Mouse (Mus musculus): ENCODE measurements around the gene Mettl13. TPM values are rescaled to one million over a fixed set of nuclear protein-coding genes. Genes with fewer than 3 reads are reported as not detected.

Gene Mettl13
- total RNA-seq (2021) = 1 to 10 TPM; 4.6 to 4.9 TPM
- long read RNA-seq, experiment 1, full-length matches to known transcripts = 3 of 4 reads
- long read RNA-seq, experiment 1, partial matches to known transcripts = 0 of 4 reads
- long read RNA-seq, experiment 1, other reads (novel, unspliced or antisense) = 1 of 4 reads
- long read RNA-seq, experiment 2, full-length matches to known transcripts = 2 of 2 reads
- long read RNA-seq, experiment 2, partial matches to known transcripts = 0 of 2 reads
- long read RNA-seq, experiment 2, other reads (novel, unspliced or antisense) = 0 of 2 reads

DNA sequence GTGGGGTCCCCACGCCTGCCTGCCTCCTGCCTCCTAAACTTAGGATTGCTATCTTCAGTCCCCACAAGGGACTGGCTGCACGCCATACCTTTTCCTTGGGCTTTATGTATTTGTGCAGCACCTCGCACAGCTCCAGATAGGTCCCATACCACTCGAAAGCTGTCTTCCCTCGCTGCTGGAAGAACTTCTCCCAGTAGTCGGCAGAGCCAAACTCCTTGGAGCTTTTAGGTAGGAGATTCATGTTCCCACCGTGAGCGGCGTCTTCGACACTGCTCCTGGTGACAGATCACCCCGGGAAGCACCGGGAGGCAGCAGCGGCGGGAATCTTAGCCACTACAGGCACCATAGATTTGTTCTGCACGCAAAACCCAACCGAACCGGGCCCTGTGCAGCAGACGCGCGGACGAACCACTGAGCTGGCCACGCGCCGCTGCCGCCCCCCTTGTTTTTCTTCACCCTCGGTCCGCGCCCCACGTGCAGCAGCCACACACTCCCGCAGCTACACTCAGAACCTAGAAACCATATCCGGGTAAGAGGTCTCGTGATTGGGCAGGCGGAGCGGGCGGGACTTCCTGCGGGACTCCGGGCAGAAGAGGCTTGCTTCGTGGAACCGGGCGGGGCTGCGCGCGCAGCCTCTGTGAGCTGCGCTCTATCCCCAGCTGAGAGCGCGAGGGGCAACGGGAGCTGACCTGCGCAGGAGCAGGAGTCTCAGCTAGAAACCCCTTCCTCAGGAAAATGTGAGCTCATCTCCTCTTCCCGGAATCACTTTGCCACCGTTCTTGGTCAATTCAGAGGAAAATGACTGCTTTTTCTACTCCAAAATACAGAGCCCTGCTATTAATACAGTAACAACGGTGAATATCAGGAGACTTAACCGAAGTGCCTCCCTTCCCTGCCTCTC, at the start of gene Mettl13:
Mettl13 (minus strand) TSS at position 536 of the 901 bp plus-strand sequence.
- peak; percentile 91 to 94 for DNase-seq

DNA sequence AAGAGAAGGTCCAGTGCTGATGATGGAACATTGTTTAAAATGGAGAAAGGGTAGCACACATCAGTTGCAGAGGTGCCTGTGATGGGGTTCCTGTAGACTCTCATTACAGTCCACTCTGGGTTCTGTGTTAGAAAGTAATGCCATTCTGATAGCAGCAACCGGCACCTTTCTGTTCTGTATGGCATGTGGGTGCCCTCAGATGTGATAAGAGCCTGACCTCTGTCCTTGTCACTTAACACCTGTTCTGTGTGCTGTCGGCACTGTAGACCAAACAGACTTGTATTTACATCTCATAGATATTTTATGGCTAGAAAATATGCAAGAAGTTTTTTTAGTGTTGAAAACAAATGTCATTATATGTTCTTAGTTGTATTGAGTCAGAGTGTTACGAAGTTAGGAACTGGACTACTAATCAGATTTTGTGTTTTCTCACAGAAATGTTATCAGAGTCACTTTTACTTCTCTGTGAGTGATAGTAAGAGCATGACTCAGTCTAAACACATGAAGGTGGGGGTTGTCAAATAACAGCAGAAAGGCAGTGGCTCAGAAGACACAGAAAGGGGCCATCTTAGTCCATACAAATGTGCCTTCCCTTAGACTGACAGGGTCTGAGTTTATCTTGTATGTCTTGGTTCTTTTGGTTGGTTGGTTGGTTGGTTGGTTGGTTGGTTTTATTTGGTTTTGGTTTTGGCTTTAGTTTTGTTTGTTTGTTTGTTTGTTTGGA, 49.2 kb upstream of the Mettl13 start:
- no peak for DNase-seq

GRCm38 (mm10) chr1:162590415-162590997, 42.2 kb upstream of the Mettl13 start:
- DNase-seq = no peak

DNA sequence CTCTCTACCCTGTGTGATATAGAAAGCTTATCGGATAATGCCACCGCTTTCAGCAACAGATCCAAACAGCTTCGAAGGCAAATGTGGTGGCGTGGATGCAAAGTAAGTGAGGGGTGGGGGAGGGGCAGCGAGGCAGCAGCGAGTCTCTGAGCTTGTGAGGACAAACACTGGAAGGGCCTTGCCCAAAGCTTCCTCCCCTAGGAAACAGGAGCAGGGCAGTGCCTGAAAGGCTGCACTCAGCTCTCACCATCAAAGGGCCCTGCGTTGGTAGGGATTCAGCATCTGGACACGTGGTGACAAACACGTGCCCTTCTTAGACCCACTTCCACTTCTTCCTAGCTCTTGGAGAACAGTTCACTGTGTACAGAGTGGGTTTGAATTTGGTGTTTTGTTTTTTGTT, 41.1 kb upstream of the Mettl13 start:
- DNase-seq = peak in 1 of 2 experiments; percentile 18

DNA sequence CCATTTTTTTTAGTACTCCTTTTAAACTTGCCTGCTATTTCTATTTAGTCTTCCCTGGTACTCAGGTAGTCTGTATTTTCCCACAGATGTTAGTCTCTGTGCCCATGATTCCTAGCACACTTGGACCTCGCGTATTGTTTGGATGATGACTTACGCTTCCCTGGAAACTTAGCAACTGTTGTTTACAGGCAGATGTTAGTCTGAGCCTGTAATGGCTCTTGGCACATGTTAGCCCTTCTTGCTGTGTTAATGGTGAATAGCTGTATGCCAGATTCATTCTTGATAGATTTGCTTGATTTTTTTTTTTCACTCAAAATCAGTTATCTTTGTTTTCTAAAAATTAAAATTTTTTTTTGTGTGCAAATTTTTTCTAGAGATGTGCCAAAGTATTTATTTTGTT, 40.3 kb upstream of the Mettl13 start:
- DNase-seq = no peak

DNA sequence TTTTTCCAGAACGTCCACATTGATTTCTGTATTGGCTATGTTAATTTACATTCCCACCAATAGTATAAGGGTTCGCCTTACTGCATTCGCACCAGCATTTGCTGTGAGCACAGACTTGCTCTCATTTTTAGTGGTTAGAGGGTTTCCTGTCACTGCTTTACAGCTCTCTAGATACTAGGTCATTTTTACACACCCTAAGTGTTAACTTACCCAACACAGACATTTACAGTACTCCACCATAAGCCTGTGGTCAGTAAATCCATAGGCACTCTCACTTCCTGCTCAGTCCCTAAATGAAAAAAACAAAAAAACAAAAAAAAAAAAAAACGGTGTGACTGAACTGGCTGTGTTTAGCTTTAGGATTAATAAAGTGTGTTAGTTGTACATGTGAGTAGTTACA, 37.9 kb upstream of the Mettl13 start:
- no peak for DNase-seq

- DNase-seq = no peak
Measured at GRCm38 (mm10) chr1:162582884-162583283, 34.5 kb upstream of the Mettl13 start.

DNA sequence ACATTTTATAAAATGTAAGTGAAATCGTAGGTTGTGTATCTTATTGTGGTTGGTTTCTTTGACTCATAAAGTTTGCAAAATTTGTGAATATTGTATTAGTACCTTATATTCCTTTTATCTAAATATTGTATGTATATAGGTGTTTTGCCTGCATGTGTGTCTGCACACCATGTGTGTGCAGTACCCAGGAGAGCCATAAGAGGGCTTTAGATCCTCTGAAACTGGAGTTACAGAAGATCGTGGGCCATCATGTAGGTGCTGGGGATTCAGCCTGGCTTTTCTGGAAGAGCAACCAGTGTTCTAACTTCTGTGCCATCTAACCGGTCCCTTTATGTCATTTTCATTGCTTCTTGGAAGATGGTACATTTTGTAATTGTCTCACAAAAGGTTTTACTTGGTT, 26.7 kb upstream of the Mettl13 start:
- no peak for DNase-seq

DNA sequence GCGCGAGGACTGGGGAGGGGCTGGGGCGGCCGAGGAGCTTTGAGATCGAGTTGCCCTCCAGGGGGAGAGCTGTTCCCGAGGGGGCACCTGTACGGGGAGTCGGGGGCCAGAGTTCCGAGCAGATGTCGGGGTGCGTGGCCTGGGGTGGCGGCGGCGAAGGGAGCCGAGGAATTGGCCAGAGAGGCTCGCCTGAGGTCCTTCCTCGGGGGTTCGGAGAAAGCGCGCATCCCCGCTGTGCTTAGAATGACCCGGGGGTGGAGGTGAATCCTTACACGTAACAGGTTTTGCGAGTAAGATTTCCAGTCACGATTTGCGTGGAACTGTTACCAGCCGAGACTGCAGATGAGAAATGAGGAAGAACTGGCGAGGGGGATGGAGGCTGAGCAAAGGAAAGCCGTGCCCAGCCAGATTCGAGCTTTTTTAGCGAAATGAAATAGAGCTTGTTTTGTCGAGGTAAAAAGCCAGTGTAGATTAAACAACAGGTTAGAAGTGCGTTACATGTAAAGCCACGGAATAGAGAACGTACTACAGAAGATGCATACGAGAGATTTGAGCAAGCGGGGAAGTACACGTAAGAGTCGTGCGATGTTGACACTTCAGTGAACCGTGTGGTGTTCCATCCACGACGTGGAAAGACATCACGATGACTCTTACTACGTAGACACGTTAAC, 22.7 kb upstream of the Mettl13 start:
- DNase-seq = peak; percentile 60 to 71

- peak; percentile 94 to 95 for DNase-seq
Measured at GRCm38 (mm10) chr1:162570260-162570748, 22.0 kb upstream of the Mettl13 start, which contains the start of gene Vamp4. TSS of gene Vamp4 (plus strand) at chr1:162570515.

DNA sequence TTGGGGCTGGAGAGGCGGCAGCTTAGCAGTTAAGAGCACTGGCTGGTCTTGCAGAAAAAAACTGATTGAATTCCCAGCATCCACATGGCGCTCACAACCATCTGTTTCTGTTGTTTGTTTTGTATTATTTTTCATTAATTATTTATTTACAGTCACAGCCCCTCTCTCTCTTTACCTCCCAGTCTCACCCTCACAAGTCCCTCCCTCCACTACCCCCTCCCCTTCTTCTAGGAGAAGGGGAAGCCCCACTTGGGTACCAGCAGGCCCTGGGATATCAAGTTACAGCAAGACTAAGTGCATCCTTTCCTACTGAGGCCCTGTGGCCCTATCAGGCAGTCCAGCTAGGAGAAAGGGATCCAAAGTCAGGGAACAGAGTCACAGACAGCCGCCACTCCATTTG, 19.0 kb upstream of the Mettl13 start:
- no peak for DNase-seq

DNA sequence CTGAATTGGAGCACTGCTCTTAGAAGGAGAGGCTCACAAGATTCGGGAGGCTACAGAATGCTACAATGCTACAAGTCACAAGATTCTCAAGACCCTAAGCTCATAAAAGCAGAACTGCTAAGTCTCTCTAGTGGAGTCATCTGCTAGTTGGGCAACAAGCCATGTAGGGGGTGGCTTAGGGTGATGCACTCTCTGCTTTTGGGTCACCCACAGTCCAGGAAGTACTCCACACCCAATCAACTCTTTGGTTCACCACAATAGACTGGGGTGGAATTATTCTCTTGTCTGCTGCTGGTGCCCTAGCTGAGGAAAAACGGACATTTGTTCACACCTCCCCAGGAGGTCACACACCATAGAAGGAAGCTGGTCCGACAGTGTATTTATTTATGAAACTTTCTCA, 16.6 kb upstream of the Mettl13 start:
- peak; percentile 25 to 64 for DNase-seq

- no peak for DNase-seq
Measured at GRCm38 (mm10) chr1:162563236-162563635, 14.9 kb upstream of the Mettl13 start.

GRCm38 (mm10) chr1:162554193-162554592, 5.8 kb upstream of the Mettl13 start:
- no peak for DNase-seq

DNA sequence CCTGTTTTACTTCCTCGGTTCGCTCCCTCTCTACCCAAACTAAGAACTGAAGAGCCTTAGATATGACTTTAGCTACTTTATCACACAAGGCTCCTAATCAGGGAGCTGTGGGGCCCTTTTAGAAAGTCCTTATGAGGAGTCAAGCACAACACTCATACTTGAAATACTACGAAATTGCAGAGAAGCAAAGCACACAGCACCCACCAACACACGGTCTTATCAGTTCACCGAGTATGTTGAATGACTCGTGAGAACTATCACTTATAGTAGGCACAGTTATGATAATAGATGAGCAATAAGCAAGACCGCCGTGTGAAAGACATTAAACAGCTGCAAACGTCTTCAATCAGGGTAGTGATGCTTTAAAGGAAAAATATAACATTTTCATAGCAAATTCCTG, 4.6 kb upstream of the Mettl13 start:
- DNase-seq = no peak

- peak; percentile 25 to 45 for DNase-seq
Measured at GRCm38 (mm10) chr1:162549615-162550283, 1.4 kb upstream of the Mettl13 start.

DNA sequence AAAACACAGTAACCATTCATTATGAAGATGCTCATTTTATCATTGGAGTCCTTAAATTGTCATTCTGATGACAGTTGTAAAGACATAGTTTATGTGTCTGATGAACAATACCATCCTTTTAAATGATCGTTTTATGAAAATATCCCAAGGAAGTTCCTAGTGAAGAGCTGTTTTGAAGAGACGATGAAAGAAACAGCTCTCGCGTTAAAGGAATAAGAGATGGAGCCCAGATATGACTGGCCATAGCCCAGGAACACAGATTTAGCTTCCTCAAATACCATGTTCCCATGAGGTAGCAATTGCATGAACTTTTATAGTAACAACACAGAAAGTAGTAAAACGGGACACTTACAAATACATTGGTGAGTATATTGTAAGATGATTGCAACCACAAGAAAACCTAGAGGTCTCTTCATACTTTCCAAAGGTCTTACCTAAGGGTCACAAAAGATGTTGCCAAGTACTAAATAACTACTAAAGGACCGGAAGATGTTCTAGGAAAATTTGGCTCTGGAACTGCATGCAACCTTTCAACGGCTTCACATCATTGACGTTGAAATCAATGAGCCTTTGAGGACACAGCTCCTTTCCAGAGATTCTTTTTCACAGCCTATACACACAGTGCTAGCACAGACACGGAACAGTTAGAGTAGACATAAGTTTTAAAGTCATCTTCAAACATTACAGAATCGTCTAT, 714 bp upstream of the Mettl13 start:
- no peak for DNase-seq

DNA sequence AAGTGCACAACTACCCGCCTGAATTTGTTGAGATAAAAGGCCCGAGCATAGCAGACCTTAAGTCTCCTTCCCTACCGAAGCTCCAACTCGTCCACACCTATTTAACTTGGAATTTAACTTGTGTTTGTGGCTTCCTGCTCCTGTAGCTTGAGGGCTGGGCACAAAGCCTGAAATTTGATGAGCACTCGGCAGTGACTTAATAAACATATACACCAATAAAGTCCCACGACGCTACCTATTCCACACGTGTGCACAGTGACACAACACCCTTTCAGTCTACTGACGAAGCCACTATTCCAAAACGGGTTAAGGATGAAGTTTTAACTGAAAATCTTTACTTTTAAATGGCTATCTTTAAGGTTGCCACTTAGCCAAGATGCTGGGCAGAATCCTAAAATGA, 744 bp downstream of the Mettl13 start:
- no peak for DNase-seq

DNA sequence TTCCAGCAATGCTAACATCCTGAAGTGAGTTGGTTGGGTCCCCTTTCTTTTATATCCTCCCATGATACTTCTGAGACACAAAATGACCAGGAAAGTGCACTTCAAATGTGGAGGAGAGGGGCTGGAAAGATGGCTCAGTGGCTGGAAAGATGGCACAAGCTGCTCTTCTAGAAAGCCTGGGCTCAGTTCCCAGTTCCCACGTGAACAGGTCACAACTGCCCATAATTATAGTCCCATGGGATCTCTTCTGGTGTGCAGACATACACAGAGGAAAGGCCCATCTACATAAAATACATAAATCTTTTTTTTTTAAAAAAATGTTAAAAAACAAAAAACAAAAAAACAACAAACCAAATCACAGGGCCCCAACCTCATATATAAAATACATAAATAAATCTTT, 5.1 kb downstream of the Mettl13 start:
- DNase-seq = no peak
